Mouse (Mus musculus) cerebellum, adult 18-20 months (tissue): ENCODE data around the gene Tbx19.
A peak's percentile ranks its signal among the peaks of the same experiment; 100 is the strongest.

ENCODE experiments used
- DNase-seq, 2 experiments: peaks; one replicate each; pipeline ENCODE4 v3.0.0; 2021

Gene Tbx19

DNA sequence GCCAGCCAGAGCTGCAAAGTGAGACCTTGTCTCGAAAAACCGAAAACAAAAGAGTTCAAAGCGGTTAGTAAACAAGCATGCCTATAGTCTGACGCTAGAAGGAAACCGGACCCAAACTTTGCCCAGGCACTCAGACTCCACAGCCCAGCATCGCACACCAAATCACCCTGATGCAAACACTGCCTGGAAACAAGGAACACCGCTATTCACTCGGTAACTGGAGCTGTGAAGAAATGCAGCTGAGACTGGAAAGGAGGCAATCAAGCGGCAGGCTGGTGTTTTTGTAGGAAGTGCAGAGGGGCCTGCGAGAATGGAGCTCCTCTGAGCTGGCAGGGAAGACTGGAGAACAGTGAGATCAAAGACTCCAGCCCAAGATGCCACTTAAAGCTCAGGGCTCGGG lies 46.9 kb downstream of the Tbx19 start:
- DNase-seq: no peak

DNA sequence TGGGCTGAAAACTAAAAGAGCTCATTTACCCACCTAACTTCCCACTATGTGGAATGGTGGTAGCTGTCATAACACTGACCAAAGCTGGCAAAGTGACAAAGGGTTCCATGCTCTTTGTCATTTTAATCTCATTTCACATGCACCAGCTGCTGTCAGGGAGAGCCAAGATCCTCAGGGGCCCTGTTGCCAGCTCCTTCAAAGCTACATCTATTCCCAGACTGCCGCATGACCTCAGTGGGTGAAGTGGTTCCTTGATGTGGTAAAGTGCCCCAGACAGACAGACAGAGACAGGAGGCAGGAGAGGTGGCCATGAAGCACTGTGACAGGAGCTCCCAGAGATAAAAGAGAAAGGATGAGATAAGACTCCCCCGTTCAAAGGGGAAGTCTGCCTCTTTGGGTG lies 49.9 kb downstream of the Tbx19 start:
- DNase-seq: no peak

DNA sequence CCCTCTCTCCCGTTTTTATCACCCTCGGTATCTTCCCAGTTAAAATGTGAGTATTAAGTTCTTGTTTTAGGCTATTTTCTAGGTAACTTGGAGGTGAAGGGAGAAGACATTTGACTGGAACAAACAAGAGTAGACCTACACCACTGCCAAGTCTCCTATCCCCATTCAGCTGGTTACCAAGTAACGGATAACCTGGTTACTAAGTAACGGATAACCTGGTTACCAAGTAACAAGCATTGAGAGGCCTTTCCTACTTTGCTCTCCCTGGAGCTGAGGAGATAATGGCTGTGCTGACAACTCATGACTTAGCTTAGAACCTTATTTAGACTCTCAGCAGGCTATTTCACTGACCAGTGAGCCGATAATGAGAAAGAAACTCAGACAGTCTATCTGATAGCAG lies 51.4 kb downstream of the Tbx19 start:
- no peak for DNase-seq

DNA sequence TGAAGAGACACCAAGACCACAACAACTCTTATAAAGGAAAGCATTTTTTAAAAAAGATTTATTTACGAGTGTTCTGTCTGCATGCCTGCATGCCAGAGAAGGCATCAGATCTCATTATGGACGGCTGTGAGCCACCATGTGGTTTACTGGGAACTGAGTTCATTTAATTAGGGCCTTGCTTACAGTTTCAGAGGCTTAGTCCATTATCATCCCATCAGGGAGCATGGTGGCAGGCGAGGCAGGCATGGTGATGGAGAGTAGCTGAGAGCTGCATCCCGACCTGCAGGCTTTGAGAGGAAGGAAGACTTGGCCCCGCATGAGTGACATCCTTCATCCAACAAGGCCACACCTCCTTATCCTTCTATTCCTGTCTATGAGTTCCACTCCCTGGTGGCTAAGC lies 52.1 kb downstream of the Tbx19 start:
- DNase-seq: no peak

DNA sequence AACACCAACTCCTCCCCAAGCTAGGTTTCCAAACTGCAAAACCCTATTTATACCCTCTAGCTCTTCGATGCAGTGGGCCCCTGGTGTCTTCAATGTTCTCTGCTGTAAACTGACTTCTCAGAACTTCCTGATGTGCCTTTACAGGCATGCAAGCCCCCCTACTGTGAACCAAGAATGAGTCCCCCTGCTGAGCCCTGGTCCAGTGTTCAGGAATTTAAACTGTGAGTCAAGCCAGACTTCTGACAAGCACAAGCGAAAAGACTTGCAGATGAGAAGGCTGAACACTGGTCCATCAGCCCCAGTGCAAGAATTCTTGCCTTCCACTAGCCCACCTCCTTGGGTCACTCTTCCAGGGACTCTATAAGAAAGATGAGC lies 54.6 kb downstream of the Tbx19 start:
- DNase-seq: no peak

DNA sequence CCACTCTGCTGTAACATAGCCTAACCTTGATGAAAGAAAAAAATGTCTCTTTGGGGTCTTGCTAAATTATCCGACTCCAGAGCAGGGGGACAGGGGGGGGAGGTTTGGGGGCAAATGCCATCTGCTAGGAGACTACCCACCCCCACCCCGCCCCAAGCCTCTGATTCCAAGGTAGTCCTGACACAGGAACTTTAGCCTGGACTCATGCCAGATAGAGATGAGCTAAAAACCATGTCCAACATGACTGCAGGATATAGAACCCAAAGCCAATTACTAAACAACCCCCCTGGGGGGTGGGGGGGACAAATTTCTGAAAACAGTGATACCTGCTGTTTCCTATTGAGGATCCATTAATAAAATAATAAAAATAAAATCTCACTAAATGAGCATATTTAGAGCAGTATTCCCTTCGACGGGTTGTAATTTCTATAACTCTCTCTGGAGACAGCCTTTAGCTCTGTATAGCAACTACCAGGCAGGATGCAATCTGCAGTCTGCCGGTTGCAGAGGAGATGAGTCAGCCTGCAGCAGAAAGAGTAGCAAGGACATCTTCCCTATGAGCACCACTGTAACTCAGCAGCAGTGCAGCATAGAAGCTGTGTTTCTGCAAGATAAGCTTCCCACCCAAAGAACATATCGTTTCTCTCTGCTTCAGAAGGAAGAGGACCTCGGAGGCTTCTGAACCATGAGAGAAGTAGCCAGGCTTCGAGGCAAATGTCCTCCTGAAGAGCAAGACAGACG lies 55.1 kb downstream of the Tbx19 start:
- no peak for DNase-seq

DNA sequence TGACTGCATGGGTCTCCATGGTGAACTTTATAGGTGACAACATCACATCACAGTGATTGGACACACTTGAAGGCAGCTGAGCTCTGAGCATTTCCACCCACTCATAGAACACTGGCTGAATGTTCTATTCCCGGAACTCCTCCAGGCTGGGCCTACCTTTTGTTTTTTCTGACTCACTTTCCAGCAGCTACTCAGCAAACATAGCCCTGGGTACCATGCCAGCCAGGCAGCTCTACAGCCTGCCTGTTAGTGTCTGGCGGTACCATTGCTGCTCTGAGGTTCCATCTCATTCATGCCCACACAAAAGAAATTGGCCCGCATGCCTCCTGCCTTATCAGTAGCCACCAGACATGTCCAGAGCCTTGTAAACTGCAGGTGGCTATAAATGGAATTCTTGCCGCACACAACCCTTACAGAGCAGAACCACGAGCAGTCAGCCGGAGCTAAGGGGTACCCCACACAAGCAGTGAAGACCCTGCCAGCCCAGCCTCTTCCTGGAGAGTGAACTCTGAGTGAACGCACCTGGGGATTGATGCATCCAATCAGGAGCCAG lies 55.8 kb downstream of the Tbx19 start:
- no peak for DNase-seq

DNA sequence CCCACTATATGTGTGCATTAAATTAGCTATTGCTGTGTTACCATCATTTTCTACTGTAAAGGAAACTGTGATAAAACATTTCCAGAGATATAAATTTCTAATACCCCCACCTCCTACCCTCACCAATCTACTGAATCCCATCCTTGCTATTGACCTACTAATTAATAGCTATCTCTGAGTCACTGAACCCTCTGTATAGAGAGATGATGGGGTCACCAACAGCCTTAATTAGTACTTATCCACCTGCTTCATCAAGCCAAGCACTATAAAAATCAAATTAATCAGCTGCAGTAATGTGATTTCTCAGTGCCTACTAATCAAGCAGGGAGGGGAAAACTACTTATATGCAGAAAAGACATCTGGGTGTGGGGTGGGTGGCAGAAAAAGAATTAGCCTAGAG lies 61.0 kb downstream of the Tbx19 start:
- no peak for DNase-seq

DNA sequence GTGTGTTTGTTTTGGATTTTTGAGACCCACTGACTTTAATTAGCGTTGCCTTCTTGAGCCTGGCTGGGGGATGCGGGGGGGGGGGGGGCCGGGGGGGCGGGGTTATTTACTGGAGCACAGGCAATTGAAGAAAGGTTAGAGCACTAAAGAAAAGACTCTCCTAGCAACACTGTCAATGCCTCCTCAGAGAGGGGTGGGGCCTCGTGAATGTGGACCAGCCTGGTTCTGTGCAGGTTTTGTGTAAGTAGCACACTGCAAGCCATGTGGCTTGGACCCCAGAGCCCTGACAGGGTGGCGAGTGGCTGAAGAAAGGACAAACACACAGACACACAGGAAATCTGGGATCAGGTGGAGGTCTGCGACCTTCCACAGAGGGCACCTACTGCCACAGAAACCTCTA lies 65.7 kb downstream of the Tbx19 start:
- no peak for DNase-seq

DNA sequence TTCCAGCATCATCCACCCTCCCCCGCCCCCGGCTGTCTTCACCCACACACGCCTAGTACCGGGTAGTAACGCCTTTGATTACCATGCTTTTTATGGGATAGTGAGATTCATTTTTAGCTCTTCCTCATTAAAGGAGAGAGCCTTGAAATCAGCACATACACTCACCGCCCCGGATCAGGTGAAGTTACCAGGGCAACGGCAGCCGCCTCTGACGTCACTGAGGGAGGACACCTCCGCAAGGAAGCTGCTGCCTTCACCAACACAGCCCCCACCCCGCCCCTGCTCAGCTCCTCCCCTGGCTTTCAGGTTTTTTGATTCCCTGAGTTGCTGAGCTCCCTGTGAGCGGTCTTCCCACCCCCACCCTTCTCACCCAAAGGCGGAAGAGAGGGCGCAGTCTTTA lies 68.9 kb downstream of the Tbx19 start:
- DNase-seq: peak; percentile 29 to 45

DNA sequence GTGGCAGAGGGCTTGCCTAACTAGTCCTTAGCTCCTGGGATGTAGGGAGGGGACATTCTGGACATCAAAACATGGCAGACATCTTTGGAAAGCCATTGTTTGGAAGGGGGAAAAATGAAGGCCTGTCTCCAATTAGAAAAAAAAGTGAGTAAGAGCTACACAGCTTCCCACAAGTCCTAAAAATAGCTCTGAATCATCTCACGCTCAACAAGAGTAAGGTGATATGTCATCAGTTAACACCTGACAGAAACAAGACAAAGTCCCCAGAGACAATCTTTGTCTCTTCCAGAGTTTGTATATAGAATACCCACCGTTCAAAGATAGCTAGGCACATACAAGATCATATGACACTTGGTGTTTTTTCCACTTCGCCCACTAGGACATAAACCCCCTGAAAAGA lies 71.0 kb downstream of the Tbx19 start:
- DNase-seq: no peak
